Mouse (Mus musculus): ENCODE results near the gene Cep164. TPM values are rescaled to one million over a fixed set of nuclear protein-coding genes. Genes with fewer than 3 reads are reported as not detected.

Gene Cep164
- 16.4 and 17.4 TPM in 2 replicates for polyA plus RNA-seq (2016; fragmentation: Nextera tagmentation; extraction: Ambion mirVana)

DNA sequence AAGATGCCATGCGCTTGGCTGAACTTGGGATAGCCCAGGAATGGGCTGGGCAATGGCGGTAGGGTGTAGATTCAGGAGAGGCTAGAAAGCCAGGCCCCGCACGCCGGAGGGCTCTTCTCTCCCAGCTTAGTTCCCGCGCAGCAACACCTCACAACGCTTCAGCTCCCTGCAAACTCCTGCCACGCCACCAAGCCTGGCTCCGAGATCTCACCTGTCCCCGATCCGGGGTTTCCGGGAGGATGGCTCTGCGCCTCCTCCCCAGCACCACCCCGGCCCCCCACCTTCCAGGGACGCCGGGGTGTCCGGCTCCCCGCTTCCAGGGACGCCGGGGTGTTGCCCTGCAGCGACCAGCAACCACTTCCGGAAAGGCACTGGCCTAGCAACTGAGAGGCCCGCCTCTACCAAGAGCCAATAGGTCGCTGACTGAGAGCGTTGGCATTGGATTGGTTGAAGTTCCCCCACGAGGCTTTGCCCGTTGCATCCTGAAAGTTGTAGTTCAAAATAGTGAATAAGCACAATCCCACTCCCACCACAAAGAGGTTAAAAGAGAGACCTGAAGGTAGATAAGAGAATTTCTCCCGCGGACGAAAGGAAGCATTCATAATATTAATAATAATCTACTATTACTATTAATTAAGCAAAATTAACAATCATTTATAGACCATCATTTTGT is at the start of gene Cep164:
Gene Cep164 (minus strand): TSS at position 401 of the 673 bp plus-strand sequence.
- Histone ChIP-seq H3K4me2 (replicated peaks) (peak within 1 kb of the TSS; percentile 81), H3K27ac (replicated peaks) (peak within 1 kb of the TSS; percentile 72), H3K27me3 (no peaks in the 10 kb centered on the region), H3K9ac (replicated peaks) (peak within 1 kb of the TSS; percentile 82), H3K4me3 (peak within 1 kb of the TSS; percentile 86), H3K36me3 (0 out of 2 replicates have a peak, but pooled peaks cover 3% of the 10 kb centered on the region), H3K9me3 (no peaks in the 10 kb centered on the region), H3K4me1 (peaks cover 18% of the 10 kb centered on the region)
- ATAC-seq (ENCODE audit: low FRiP score, low read depth) = peak; percentile 97
- under 1% methylated on average over 31 of the region's 31 CpGs for WGBS

DNA sequence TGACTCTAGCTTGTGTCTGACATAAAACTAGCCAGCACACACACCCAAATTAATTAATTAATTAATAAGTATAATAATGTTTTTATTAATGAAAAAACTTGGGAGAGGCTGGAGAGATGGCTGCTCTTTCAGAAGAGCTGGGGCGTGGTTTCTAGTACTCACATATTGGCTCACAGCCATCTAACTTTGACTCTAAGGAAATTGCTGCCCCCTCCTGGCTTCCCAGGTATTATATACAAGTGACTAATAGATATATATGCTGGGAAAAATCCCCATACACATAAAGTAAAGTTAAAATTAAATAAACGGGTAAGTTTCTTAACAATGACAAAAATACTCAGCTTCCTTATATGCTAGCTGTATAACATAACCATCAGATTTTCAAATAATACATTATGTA is 49.4 kb upstream of the Cep164 start:
- no peak overlapping the region for H3K4me2 ChIP-seq (replicated peaks)
- no peak overlapping the region for H3K9ac ChIP-seq (replicated peaks)
- H3K9me3 ChIP-seq = no peaks in the 10 kb centered on the region
- no peaks in the 10 kb centered on the region for H3K4me1 ChIP-seq
- H3K27me3 ChIP-seq = no peaks in the 10 kb centered on the region
- peaks cover 71% of the 10 kb centered on the region for H3K36me3 ChIP-seq
- H3K4me3 ChIP-seq = no peak overlapping the region
- no peak for ATAC-seq (ENCODE audit: low FRiP score, low read depth)
- whole genome bisulfite sequencing = 79% methylated on average over 2 of the region's 2 CpGs
- H3K27ac ChIP-seq (replicated peaks) = no peak overlapping the region

GRCm38 (mm10) chr9:45870265-45870664 is 41.8 kb upstream of the Cep164 start:
- 96% methylated on average over 3 of the region's 3 CpGs for WGBS
- Histone ChIP-seq H3K4me3 (no peak overlapping the region), H3K4me2 (replicated peaks) (no peak overlapping the region), H3K9ac (replicated peaks) (no peak overlapping the region), H3K36me3 (peaks cover 81% of the 10 kb centered on the region), H3K9me3 (no peaks in the 10 kb centered on the region), H3K27me3 (no peaks in the 10 kb centered on the region), H3K4me1 (no peaks in the 10 kb centered on the region), H3K27ac (replicated peaks) (no peak overlapping the region)
- no peak for ATAC-seq (ENCODE audit: low FRiP score, low read depth)

GRCm38 (mm10) chr9:45869181-45869580 is 40.7 kb upstream of the Cep164 start:
- Histone ChIP-seq H3K4me1 (no peaks in the 10 kb centered on the region), H3K27ac (replicated peaks) (no peak overlapping the region), H3K4me3 (no peak overlapping the region), H3K9me3 (no peaks in the 10 kb centered on the region), H3K27me3 (no peaks in the 10 kb centered on the region), H3K4me2 (replicated peaks) (no peak overlapping the region), H3K36me3 (peaks cover 88% of the 10 kb centered on the region), H3K9ac (replicated peaks) (no peak overlapping the region)
- 95% methylated on average over 3 of the region's 3 CpGs for WGBS
- no peak for ATAC-seq (ENCODE audit: low FRiP score, low read depth)

DNA sequence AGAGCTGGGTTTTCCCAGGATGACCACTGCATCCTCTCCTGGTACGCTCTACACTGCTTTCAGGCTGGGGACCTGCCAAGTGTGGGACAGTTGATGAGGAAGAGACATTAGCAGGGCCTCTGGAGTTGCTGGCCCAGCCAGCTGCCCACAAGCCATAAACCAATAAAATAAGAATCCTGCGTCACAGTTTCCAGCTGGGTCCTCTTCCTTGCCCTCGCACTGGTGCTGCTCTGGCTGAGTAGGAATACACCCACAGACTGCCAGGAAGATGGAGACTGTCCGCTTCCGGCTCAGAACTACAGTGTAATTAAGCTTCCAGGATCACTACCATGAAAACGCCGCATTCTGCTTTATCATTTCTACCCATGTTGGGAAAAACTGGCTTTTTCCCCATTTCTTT is 33.3 kb upstream of the Cep164 start:
- Histone ChIP-seq H3K27ac (replicated peaks) (no peak overlapping the region), H3K9ac (replicated peaks) (no peak overlapping the region), H3K4me1 (no peaks in the 10 kb centered on the region), H3K9me3 (no peaks in the 10 kb centered on the region), H3K4me2 (replicated peaks) (no peak overlapping the region), H3K27me3 (no peaks in the 10 kb centered on the region), H3K4me3 (no peak overlapping the region), H3K36me3 (peaks cover 94% of the 10 kb centered on the region)
- no peak for ATAC-seq (ENCODE audit: low FRiP score, low read depth)
- 91% methylated on average over 7 of the region's 7 CpGs for WGBS

GRCm38 (mm10) chr9:45859364-45859763 is 30.9 kb upstream of the Cep164 start:
- Histone ChIP-seq H3K36me3 (peaks cover 92% of the 10 kb centered on the region), H3K4me1 (no peaks in the 10 kb centered on the region), H3K4me3 (no peak overlapping the region), H3K27ac (replicated peaks) (no peak overlapping the region), H3K9ac (replicated peaks) (no peak overlapping the region), H3K27me3 (no peaks in the 10 kb centered on the region), H3K4me2 (replicated peaks) (no peak overlapping the region), H3K9me3 (no peaks in the 10 kb centered on the region)
- 93% methylated on average over 10 of the region's 10 CpGs for WGBS
- ATAC-seq (ENCODE audit: low FRiP score, low read depth) = no peak

- H3K27ac ChIP-seq (replicated peaks) = no peak overlapping the region
- no peak overlapping the region for H3K9ac ChIP-seq (replicated peaks)
- H3K9me3 ChIP-seq = no peaks in the 10 kb centered on the region
- peaks cover 47% of the 10 kb centered on the region for H3K36me3 ChIP-seq
- 89% methylated on average over 1 of the region's 1 CpGs for WGBS
- no peak overlapping the region for H3K4me3 ChIP-seq
- no peak for ATAC-seq (ENCODE audit: low FRiP score, low read depth)
- no peaks in the 10 kb centered on the region for H3K4me1 ChIP-seq
- no peak overlapping the region for H3K4me2 ChIP-seq (replicated peaks)
- H3K27me3 ChIP-seq = no peaks in the 10 kb centered on the region
These were observed 25.6 kb upstream of the Cep164 start for GRCm38 (mm10) chr9:45854136-45854535.

DNA sequence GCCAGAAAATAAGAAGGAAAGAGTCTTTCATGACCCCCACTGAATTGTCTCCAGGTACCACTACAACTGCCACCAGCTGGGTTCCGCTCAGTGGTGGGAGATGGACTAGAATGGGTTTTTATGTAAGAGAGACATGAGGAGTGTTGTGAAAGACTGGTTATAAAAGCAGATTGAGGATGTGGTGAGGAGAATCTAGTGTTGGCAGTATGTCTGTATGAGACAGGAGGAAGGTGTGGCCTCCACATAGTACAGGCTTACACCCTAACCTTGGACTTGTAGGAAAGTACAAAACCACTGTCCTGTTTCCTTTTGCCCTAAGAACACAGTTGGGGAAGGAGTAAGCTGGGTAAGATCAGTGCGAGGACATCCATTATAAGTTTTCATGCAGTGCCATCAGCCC is 25.2 kb upstream of the Cep164 start:
- Histone ChIP-seq H3K36me3 (peaks cover 43% of the 10 kb centered on the region), H3K9ac (replicated peaks) (no peak overlapping the region), H3K4me3 (no peak overlapping the region), H3K4me1 (no peaks in the 10 kb centered on the region), H3K4me2 (replicated peaks) (no peak overlapping the region), H3K9me3 (no peaks in the 10 kb centered on the region), H3K27me3 (no peaks in the 10 kb centered on the region), H3K27ac (replicated peaks) (no peak overlapping the region)
- 92% methylated on average over 2 of the region's 2 CpGs for WGBS
- no peak for ATAC-seq (ENCODE audit: low FRiP score, low read depth)

DNA sequence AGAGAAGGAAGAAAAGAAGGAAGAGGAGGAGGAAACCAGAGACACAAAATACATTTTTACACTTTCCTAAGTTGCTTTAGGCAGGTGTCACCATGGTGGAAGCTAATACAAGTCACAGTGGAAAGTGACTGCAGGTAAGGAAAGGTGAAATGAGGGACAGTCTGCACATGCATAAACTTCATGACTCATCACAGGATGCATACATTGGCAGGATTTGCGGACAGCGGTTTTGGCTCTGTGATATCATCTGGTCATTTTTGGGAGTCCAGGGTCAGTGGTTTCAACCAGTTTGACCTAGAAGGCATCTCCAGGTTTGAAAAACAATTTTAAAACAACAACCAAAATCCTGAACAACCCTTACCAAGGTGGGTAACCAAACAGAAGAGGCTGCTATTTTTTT is 23.3 kb upstream of the Cep164 start:
- H3K9me3 ChIP-seq = no peaks in the 10 kb centered on the region
- H3K4me3 ChIP-seq = no peak overlapping the region
- H3K9ac ChIP-seq (replicated peaks) = no peak overlapping the region
- no peaks in the 10 kb centered on the region for H3K4me1 ChIP-seq
- ATAC-seq (ENCODE audit: low FRiP score, low read depth) = no peak
- no peak overlapping the region for H3K4me2 ChIP-seq (replicated peaks)
- no peaks in the 10 kb centered on the region for H3K27me3 ChIP-seq
- H3K36me3 ChIP-seq = peaks cover 23% of the 10 kb centered on the region
- no peak overlapping the region for H3K27ac ChIP-seq (replicated peaks)
- WGBS = 92% methylated on average over 2 of the region's 2 CpGs

DNA sequence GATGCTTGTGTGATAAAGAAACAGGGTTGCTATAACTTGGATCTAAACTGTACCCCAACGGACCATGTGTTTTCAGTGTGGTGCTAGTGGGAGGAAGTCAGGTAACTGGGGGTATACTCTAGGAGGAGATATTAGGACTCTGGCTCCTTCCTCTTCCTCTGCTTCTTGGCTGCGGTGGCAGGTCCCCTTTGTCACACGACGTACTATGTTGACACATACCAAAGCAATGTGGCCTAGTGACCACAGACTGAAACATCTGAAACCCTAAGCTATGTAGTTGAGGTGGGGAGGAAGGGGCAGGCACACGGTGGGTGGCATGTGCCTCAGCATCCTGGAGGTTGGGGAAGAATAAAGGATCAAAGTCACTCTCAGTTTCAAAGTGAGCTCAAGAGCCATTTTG is 22.8 kb upstream of the Cep164 start:
- H3K27ac ChIP-seq (replicated peaks) = no peak overlapping the region
- no peak for ATAC-seq (ENCODE audit: low FRiP score, low read depth)
- no peaks in the 10 kb centered on the region for H3K9me3 ChIP-seq
- H3K27me3 ChIP-seq = no peaks in the 10 kb centered on the region
- H3K9ac ChIP-seq (replicated peaks) = no peak overlapping the region
- 65% methylated on average over 5 of the region's 5 CpGs for WGBS
- H3K36me3 ChIP-seq = peaks cover 23% of the 10 kb centered on the region
- no peaks in the 10 kb centered on the region for H3K4me1 ChIP-seq
- H3K4me3 ChIP-seq = no peak overlapping the region
- no peak overlapping the region for H3K4me2 ChIP-seq (replicated peaks)

GRCm38 (mm10) chr9:45850528-45851155 is 22.2 kb upstream of the Cep164 start:
- Histone ChIP-seq H3K9me3 (no peaks in the 10 kb centered on the region), H3K27me3 (no peaks in the 10 kb centered on the region), H3K4me1 (no peaks in the 10 kb centered on the region), H3K27ac (replicated peaks) (no peak overlapping the region), H3K36me3 (peaks cover 16% of the 10 kb centered on the region), H3K4me2 (replicated peaks) (no peak overlapping the region), H3K9ac (replicated peaks) (no peak overlapping the region), H3K4me3 (no peak overlapping the region)
- WGBS = 92% methylated on average over 8 of the region's 8 CpGs
- ATAC-seq (ENCODE audit: low FRiP score, low read depth) = no peak

- WGBS = 76% methylated on average over 9 of the region's 9 CpGs
- Histone ChIP-seq H3K27me3 (no peaks in the 10 kb centered on the region), H3K27ac (replicated peaks) (no peak overlapping the region; the same call in 1 of the 2 replicates), H3K4me1 (no peaks in the 10 kb centered on the region), H3K9ac (replicated peaks) (no peak overlapping the region), H3K36me3 (peaks cover 8% of the 10 kb centered on the region), H3K4me2 (replicated peaks) (no peak overlapping the region), H3K9me3 (no peaks in the 10 kb centered on the region), H3K4me3 (no peak overlapping the region)
- ATAC-seq (ENCODE audit: low FRiP score, low read depth) = no peak
These were observed 21.3 kb upstream of the Cep164 start for GRCm38 (mm10) chr9:45849528-45850408.
